Mouse (Mus musculus) myocyte (in vitro differentiated cells): ENCODE data around the gene Map3k14.

Experiments
- CEBPB ChIP-seq: IDR thresholded peaks from 2 replicates; pipeline ENCODE4 v1.6.1; 2011; ENCODE audit warnings: mild to moderate bottlenecking, moderate library complexity; ENCODE audit not compliant: poor library complexity, insufficient read depth, severe bottlenecking
- E2F4 ChIP-seq: IDR thresholded peaks from one replicate; pipeline ENCODE4 v1.6.1; 2011; ENCODE audit warnings: mild to moderate bottlenecking, control low read depth, moderate library complexity; ENCODE audit not compliant: insufficient read depth
- MAX ChIP-seq: IDR thresholded peaks from one replicate; pipeline ENCODE4 v1.6.1; 2011; ENCODE audit warnings: low read depth, mild to moderate bottlenecking, control low read depth
- MYOD1 ChIP-seq, 3 experiments: IDR thresholded peaks; one replicate each; pipeline ENCODE4 v1.6.1; 2011; ENCODE audit warnings: control low read depth in 2 of 3, low read depth in 2 of 3, mild to moderate bottlenecking in 2 of 3, moderate library complexity in 1 of 3; ENCODE audit not compliant: insufficient read length in 2 of 3, control insufficient read depth in 1 of 3
- POLR2A ChIP-seq: IDR thresholded peaks from one replicate; pipeline ENCODE4 v1.6.1; 2011; ENCODE audit warnings: low read depth, mild to moderate bottlenecking, control low read depth, moderate library complexity; ENCODE audit not compliant: insufficient read length
- POLR2AphosphoS2 ChIP-seq: IDR thresholded peaks from one replicate; pipeline ENCODE4 v1.6.1; 2011; ENCODE audit warnings: low read depth, control low read depth; ENCODE audit not compliant: insufficient read length

DNA sequence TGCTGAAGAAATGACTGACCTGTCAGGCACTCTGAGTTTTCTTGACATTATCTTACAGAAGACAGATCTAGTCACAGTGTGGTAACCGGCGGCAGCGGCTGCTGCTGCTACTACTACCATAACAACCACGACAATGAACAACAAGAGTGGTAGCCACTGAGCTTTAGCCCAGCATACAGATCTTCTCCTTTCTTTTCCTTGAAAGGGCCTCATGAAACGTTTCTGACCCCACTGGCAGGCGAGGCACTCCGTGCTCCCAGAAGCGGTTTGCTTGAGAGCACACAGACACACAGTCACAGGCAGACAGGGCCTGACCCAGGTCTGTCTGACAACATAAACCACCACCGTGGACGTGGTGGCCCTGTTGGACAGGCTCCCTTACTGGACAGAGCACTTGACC lies 3.7 kb downstream of the Map3k14 start:
- TF ChIP-seq POLR2A (no peak), E2F4 (no peak), CEBPB (no peak), POLR2AphosphoS2 (no peak), MAX (no peak), MYOD1 (IDR thresholded peaks at IDR 0.05; ENCODE audit: control insufficient read depth in 1 of 3, insufficient read length in 2 of 3, low read depth in 2 of 3) (no peak)
